Mouse (Mus musculus) kidney, postnatal 25 days (tissue): ENCODE results near the gene Pla2r1.

Experiments
- DNase-seq, 2 experiments: peaks; one replicate each; pipeline ENCODE4 v3.0.0; 2021; ENCODE audit warnings: mixed read lengths in 2 of 2

Pla2r1 gene

GRCm38 (mm10) chr2:60552902-60553682 is at the start of gene Pla2r1:
Pla2r1 (minus strand) TSS chr2:60553308.
- peak; percentile 76 to 82 for DNase-seq

GRCm38 (mm10) chr2:60601326-60601725 is 48.2 kb upstream of the Pla2r1 start:
- no peak for DNase-seq

- peak in 1 of 2 experiments; percentile 10 for DNase-seq
Measured at GRCm38 (mm10) chr2:60600863-60601262, 47.8 kb upstream of the Pla2r1 start.

- no peak for DNase-seq
Measured at GRCm38 (mm10) chr2:60583416-60583815, 30.3 kb upstream of the Pla2r1 start.

GRCm38 (mm10) chr2:60554561-60554960 is 1.5 kb upstream of the Pla2r1 start:
- no peak for DNase-seq

GRCm38 (mm10) chr2:60552177-60552901 is 769 bp downstream of the Pla2r1 start:
- no peak for DNase-seq

- no peak for DNase-seq
Measured at GRCm38 (mm10) chr2:60551673-60552072, 1.4 kb downstream of the Pla2r1 start.

GRCm38 (mm10) chr2:60550521-60550920 is 2.6 kb downstream of the Pla2r1 start:
- DNase-seq = no peak

GRCm38 (mm10) chr2:60549851-60550250 is 3.3 kb downstream of the Pla2r1 start:
- DNase-seq = no peak

- peak; percentile 43 to 44 for DNase-seq
Measured at GRCm38 (mm10) chr2:60546082-60546481, 7.0 kb downstream of the Pla2r1 start.

- no peak for DNase-seq
Measured at GRCm38 (mm10) chr2:60544006-60544405, 9.1 kb downstream of the Pla2r1 start.

GRCm38 (mm10) chr2:60541745-60542144 is 11.4 kb downstream of the Pla2r1 start:
- no peak for DNase-seq

GRCm38 (mm10) chr2:60540346-60540745 is 12.8 kb downstream of the Pla2r1 start:
- DNase-seq = no peak

- DNase-seq = no peak
Measured at GRCm38 (mm10) chr2:60538710-60539109, 14.4 kb downstream of the Pla2r1 start.

- no peak for DNase-seq
Measured at GRCm38 (mm10) chr2:60538274-60538673, 14.8 kb downstream of the Pla2r1 start.

- no peak for DNase-seq
Measured at GRCm38 (mm10) chr2:60534755-60535154, 18.4 kb downstream of the Pla2r1 start.

- no peak for DNase-seq
Measured at GRCm38 (mm10) chr2:60533026-60533425, 20.1 kb downstream of the Pla2r1 start.

- no peak for DNase-seq
Measured at GRCm38 (mm10) chr2:60532495-60532894, 20.6 kb downstream of the Pla2r1 start.

- DNase-seq = peak in 1 of 2 experiments; percentile 14
Measured at GRCm38 (mm10) chr2:60515817-60516216, 37.3 kb downstream of the Pla2r1 start.

- no peak for DNase-seq
Measured at GRCm38 (mm10) chr2:60514863-60515262, 38.2 kb downstream of the Pla2r1 start.

- no peak for DNase-seq
Measured at GRCm38 (mm10) chr2:60510718-60511117, 42.4 kb downstream of the Pla2r1 start.

GRCm38 (mm10) chr2:60505145-60505544 is 48.0 kb downstream of the Pla2r1 start:
- no peak for DNase-seq

GRCm38 (mm10) chr2:60504718-60505117 is 48.4 kb downstream of the Pla2r1 start:
- no peak for DNase-seq

- DNase-seq = no peak
Measured at GRCm38 (mm10) chr2:60503991-60504390, 49.1 kb downstream of the Pla2r1 start.
